Mouse (Mus musculus): Measurements from ENCODE around the gene Pole. TPM values are rescaled to one million over a fixed set of nuclear protein-coding genes. Genes with fewer than 3 reads are reported as not detected.

Pole gene
- total RNA-seq, 2 experiments from 2014 or later: 24.4 to 46.1 TPM

Other genes starting within 250 kb of the Pole start
- gene Gm17655, start 213.8 kb upstream of the Pole start, total RNA-seq (2015; ENCODE audit: low replicate concordance): 8.6 TPM in 1 of 2 replicates, not detected in the other
- 2.0 and 6.8 TPM in 2 replicates for gene Gm17655, start 213.8 kb upstream of the Pole start, total RNA-seq (2017; ENCODE audit: low replicate concordance)
- not detected in 2 replicates for gene Gm35315, start 191.9 kb upstream of the Pole start, total RNA-seq (2015; ENCODE audit: low replicate concordance)
- gene Gm35315, start 191.9 kb upstream of the Pole start, total RNA-seq (2017; ENCODE audit: low replicate concordance): 0.17 and 1.4 TPM in 2 replicates
- not detected in 2 replicates for gene Plcxd1, start 186.3 kb upstream of the Pole start, total RNA-seq (2015; ENCODE audit: low replicate concordance)
- gene Plcxd1, start 186.3 kb upstream of the Pole start, total RNA-seq (2017; ENCODE audit: low replicate concordance): not detected in 2 replicates
- gene Gtpbp6, start 178.1 kb upstream of the Pole start, total RNA-seq (2015; ENCODE audit: low replicate concordance): 1.5 TPM in 1 of 2 replicates, not detected in the other
- 2.1 and 2.2 TPM in 2 replicates for gene Gtpbp6, start 178.1 kb upstream of the Pole start, total RNA-seq (2017; ENCODE audit: low replicate concordance)
- 1.5 and 4.0 TPM in 2 replicates for gene Zfp605, start 176.2 kb upstream of the Pole start, total RNA-seq (2015; ENCODE audit: low replicate concordance)
- 1.1 and 1.5 TPM in 2 replicates for gene Zfp605, start 176.2 kb upstream of the Pole start, total RNA-seq (2017; ENCODE audit: low replicate concordance)
- 53.5 and 67.8 TPM in 2 replicates for gene Chfr, start 150.5 kb upstream of the Pole start, total RNA-seq (2015; ENCODE audit: low replicate concordance)
- gene Chfr, start 150.5 kb upstream of the Pole start, total RNA-seq (2017; ENCODE audit: low replicate concordance): 69.3 and 97.0 TPM in 2 replicates
- 5.6 and 11.1 TPM in 2 replicates for gene Golga3, start 109.6 kb upstream of the Pole start, total RNA-seq (2015; ENCODE audit: low replicate concordance)
- gene Golga3, start 109.6 kb upstream of the Pole start, total RNA-seq (2017; ENCODE audit: low replicate concordance): 18.4 and 19.8 TPM in 2 replicates
- 24.0 and 31.5 TPM in 2 replicates for gene Ankle2, start 55.3 kb upstream of the Pole start, total RNA-seq (2015; ENCODE audit: low replicate concordance)
- 25.6 and 41.6 TPM in 2 replicates for gene Ankle2, start 55.3 kb upstream of the Pole start, total RNA-seq (2017; ENCODE audit: low replicate concordance)
- gene Pgam5, start 16.4 kb upstream of the Pole start, total RNA-seq (2015; ENCODE audit: low replicate concordance): 11.9 and 14.0 TPM in 2 replicates
- 9.6 and 13.9 TPM in 2 replicates for gene Pgam5, start 16.4 kb upstream of the Pole start, total RNA-seq (2017; ENCODE audit: low replicate concordance)
- 4.2 and 8.6 TPM in 2 replicates for gene Pxmp2, start 120 bp upstream of the Pole start, total RNA-seq (2015; ENCODE audit: low replicate concordance)
- gene Pxmp2, start 120 bp upstream of the Pole start, total RNA-seq (2017; ENCODE audit: low replicate concordance): 0.94 and 3.6 TPM in 2 replicates
- gene P2rx2, start 56.9 kb downstream of the Pole start, total RNA-seq (2015; ENCODE audit: low replicate concordance): not detected in 2 replicates
- not detected in 2 replicates for gene P2rx2, start 56.9 kb downstream of the Pole start, total RNA-seq (2017; ENCODE audit: low replicate concordance)
- not detected in 2 replicates for gene Lrcol1, start 58.4 kb downstream of the Pole start, total RNA-seq (2015; ENCODE audit: low replicate concordance)
- not detected in 2 replicates for gene Lrcol1, start 58.4 kb downstream of the Pole start, total RNA-seq (2017; ENCODE audit: low replicate concordance)
- 6.3 and 9.6 TPM in 2 replicates for gene Fbrsl1, start 162.2 kb downstream of the Pole start, total RNA-seq (2015; ENCODE audit: low replicate concordance)
- 4.9 and 7.9 TPM in 2 replicates for gene Fbrsl1, start 162.2 kb downstream of the Pole start, total RNA-seq (2017; ENCODE audit: low replicate concordance)

Data from erythroblast, adult 5-6 weeks (primary cell).